Mouse (Mus musculus) heart, adult 2 months (tissue): ENCODE data around the gene Lman1l. TPM values are rescaled to one million over a fixed set of nuclear protein-coding genes. Genes with fewer than 3 reads are reported as not detected.

Experiments used
- DNase-seq, 2 experiments: peaks; one replicate each; pipeline ENCODE4 v3.0.0; 2021
- H3K27ac ChIP-seq: fragments of 200-600 bp; 2 replicates; pipeline ENCODE4 v1.8.1; 2022
- H3K27me3 ChIP-seq: fragments of 200-500 bp; 2 replicates; pipeline ENCODE4 v1.6.1; 2012; ENCODE audit warnings: mild to moderate bottlenecking, low read length, inconsistent platforms, mixed read lengths; ENCODE audit not compliant: control insufficient read depth, insufficient read depth
- H3K36me3 ChIP-seq: fragments of 200-500 bp; 2 replicates; pipeline ENCODE4 v1.6.1; 2012; ENCODE audit warnings: low read length, inconsistent platforms; ENCODE audit not compliant: control insufficient read depth, insufficient read depth
- H3K4me1 ChIP-seq: fragments of 200-500 bp; 2 replicates; pipeline ENCODE4 v1.6.1; 2011; ENCODE audit warnings: low read length; ENCODE audit not compliant: control insufficient read depth, insufficient read depth
- H3K4me3 ChIP-seq: fragments of 200-600 bp; 2 replicates; pipeline ENCODE4 v1.8.1; 2022
- H3K79me2 ChIP-seq: fragments of 200-500 bp; replicated peaks from 2 replicates; pipeline ENCODE4 v1.6.1; 2012; ENCODE audit warnings: mild to moderate bottlenecking, inconsistent platforms, low read length, moderate library complexity, mixed read lengths; ENCODE audit not compliant: control insufficient read depth, insufficient read depth
- H3K9ac ChIP-seq: fragments of 200-500 bp; 2 replicates; pipeline ENCODE4 v1.6.1; 2012; ENCODE audit warnings: low read depth, mild to moderate bottlenecking, control low read depth, inconsistent platforms, low read length, mixed read lengths
- CTCF ChIP-seq: fragments of 200-600 bp; IDR thresholded peaks from 2 replicates; pipeline ENCODE4 v1.8.1; 2022; ENCODE audit warnings: antibody characterized with exemption, mild to moderate bottlenecking, moderate library complexity
- EP300 ChIP-seq: fragments of 200-500 bp; IDR thresholded peaks from 2 replicates; pipeline ENCODE4 v1.6.1; 2011; ENCODE audit warnings: low read depth, low read length, control low read depth; ENCODE audit not compliant: insufficient read depth
- POLR2A ChIP-seq: fragments of 200-500 bp; IDR thresholded peaks from 2 replicates; pipeline ENCODE4 v1.6.1; 2011; ENCODE audit warnings: mild to moderate bottlenecking, low read depth, low read length, control low read depth; ENCODE audit not compliant: insufficient read depth
- WGBS: fragments of 180-500 bp; shearing (Covaris S2); methylation state at CpG from one replicate; pipeline ENCODE4 v1.1.7; 2018; 5-methylcytosine and 5-hydroxymethylcytosine counted together
- intact Hi-C: fragments of 180-260 bp; cut with DNase I; formaldehyde crosslinking; loops from one replicate; pipeline ENCODE4 v1.15.1; 2025
- polyA plus RNA-seq: library from polyadenylated mRNA; depleted of rRNA; stranded (reverse); fragments of >200 nt; gene quantifications from 2 replicates; pipeline ENCODE4 v1.2.3, GENCODE M21; 2012
- total RNA-seq, 2 experiments: library from RNA; stranded (reverse); gene quantifications; 2 replicates each; pipeline ENCODE4 v1.2.3; 2021

Lman1l gene
- total and polyA plus RNA-seq, 3 experiments = 0.20 TPM; not detected in 2

- no peak overlapping the region for H3K27ac ChIP-seq
- H3K4me1 ChIP-seq = peaks cover 20% of the 10 kb centered on the region
- DNase-seq = no peak
- intact Hi-C loops = no loop called here
- WGBS = 50% methylated on average over 4 of the region's 4 CpGs
- TF ChIP-seq CTCF (peak; percentile 29), EP300 (no peak)
- H3K79me2 ChIP-seq = peaks cover 9% of the 10 kb centered on the region
- H3K36me3 ChIP-seq = no peaks in the 10 kb centered on the region
- no peak overlapping the region for H3K9ac ChIP-seq
- H3K4me3 ChIP-seq = no peak overlapping the region
- H3K27me3 ChIP-seq = no peaks in the 10 kb centered on the region
Measured at GRCm38 (mm10) chr9:57633481-57634024, 13.0 kb upstream of the Lman1l start.

- peak; percentile 76 to 88 for DNase-seq
- Histone ChIP-seq H3K79me2 (peaks cover 5% of the 10 kb centered on the region), H3K9ac (no peak overlapping the region), H3K36me3 (no peaks in the 10 kb centered on the region), H3K27ac (no peak overlapping the region), H3K4me3 (no peak overlapping the region), H3K4me1 (peaks cover 6% of the 10 kb centered on the region), H3K27me3 (no peaks in the 10 kb centered on the region)
- intact Hi-C loops = loop anchor here (1.0 kb wide), 2 partner anchors 16 to 26 kb away; no protein-coding TSS in a partner anchor
- 59% methylated on average over 14 of the region's 14 CpGs for WGBS
- no peak for TF ChIP-seq CTCF
- peak; percentile 94 for TF ChIP-seq EP300
Measured at GRCm38 (mm10) chr9:57629118-57629874, 8.7 kb upstream of the Lman1l start.

DNA sequence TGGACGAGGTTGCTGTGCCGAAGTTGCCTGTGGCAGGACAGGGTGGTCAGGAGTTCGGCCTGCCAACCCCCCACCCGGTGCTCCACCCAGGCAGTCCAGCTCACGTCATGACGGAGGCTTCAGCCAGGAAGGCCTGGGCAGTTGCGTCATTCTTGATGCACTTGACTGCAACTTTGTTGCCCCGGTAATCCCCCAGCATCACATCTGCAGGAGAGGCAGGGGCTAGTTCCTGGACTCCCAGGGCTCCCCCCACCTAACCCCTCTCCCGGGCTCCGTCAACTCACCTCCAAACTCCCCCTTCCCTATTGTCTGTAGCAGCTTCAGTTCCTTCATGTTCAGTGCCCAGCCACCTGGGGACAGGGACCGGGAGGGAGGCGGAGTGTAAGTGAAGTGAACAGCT, 8.1 kb upstream of the Lman1l start:
- Histone ChIP-seq H3K27ac (no peak overlapping the region), H3K4me1 (peaks cover 3% of the 10 kb centered on the region; the same call in 1 of the 2 replicates), H3K36me3 (no peaks in the 10 kb centered on the region), H3K9ac (no peak overlapping the region), H3K79me2 (peaks cover 2% of the 10 kb centered on the region; the same call in 1 of the 2 replicates), H3K4me3 (no peak overlapping the region), H3K27me3 (no peaks in the 10 kb centered on the region)
- DNase-seq = no peak
- TF ChIP-seq POLR2A = no peak
- TF ChIP-seq EP300 = no peak
- no peak for TF ChIP-seq CTCF
- intact Hi-C loops = loop anchor here (1.0 kb wide), 2 partner anchors 17 to 27 kb away; no protein-coding TSS in a partner anchor
- WGBS = 93% methylated on average over 12 of the region's 12 CpGs

DNA sequence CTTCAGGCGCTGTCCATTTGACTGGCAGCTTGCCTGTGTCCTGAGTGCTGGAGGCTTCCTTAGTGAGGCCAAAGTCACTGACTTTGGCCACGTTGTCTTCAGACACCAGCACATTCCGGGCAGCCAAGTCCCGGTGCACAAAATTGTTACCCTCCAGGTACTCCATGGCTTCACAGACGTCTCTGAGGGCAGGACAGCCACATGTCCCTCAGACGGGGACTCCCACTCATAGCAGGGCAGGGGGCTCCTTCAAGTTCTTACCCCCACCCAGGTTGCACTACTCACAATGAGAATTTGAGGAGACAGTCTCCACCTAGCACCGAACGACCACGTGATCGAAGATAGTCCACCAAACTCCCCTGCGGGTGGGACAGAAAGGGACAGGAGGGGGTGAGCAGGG, 7.3 kb upstream of the Lman1l start:
- no peaks in the 10 kb centered on the region for H3K27me3 ChIP-seq
- no peak for DNase-seq
- no peak overlapping the region for H3K4me3 ChIP-seq
- TF ChIP-seq EP300 (no peak), POLR2A (no peak), CTCF (no peak)
- intact Hi-C loops = no loop called here
- H3K9ac ChIP-seq = no peak overlapping the region
- peaks cover 2% of the 10 kb centered on the region; the same call in 1 of the 2 replicates for H3K79me2 ChIP-seq
- no peak overlapping the region for H3K27ac ChIP-seq
- H3K36me3 ChIP-seq = no peaks in the 10 kb centered on the region
- WGBS = 91% methylated on average over 11 of the region's 11 CpGs
- H3K4me1 ChIP-seq = no peaks in the 10 kb centered on the region

DNA sequence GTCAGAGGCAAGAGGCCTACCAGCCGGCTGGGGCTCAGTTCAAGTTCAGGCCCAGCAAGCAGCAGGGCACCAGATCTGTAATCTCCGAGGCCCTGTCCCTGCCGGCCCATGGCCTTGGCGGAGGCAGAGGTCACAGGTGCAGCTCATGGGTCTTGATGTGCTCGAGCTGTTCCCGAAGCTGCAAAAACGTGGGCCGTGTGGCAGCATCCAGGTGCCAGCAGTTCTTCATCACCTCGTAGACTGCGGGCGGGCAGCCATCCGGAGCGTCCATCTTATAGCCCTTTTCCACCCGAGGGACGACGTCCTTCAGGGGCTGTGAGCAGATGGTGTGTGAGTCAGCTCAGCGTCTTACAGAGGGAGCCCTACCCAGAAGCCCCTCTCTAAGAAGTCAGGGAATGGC, 6.6 kb upstream of the Lman1l start:
- intact Hi-C loops = no loop called here
- Histone ChIP-seq H3K79me2 (0 out of 2 replicates have a peak, but pooled peaks cover under 1% of the 10 kb centered on the region), H3K4me1 (no peaks in the 10 kb centered on the region), H3K27ac (no peak overlapping the region), H3K36me3 (no peaks in the 10 kb centered on the region), H3K27me3 (no peaks in the 10 kb centered on the region), H3K9ac (no peak overlapping the region), H3K4me3 (no peak overlapping the region)
- DNase-seq = no peak
- TF ChIP-seq POLR2A = no peak
- TF ChIP-seq EP300 = no peak
- no peak for TF ChIP-seq CTCF
- whole genome bisulfite sequencing = 88% methylated on average over 17 of the region's 17 CpGs
